Mouse (Mus musculus) lung, embryonic 15.5 days (tissue): Measurements from ENCODE around the gene Amdhd1. TPM values are rescaled to one million over a fixed set of nuclear protein-coding genes. Genes with fewer than 3 reads are reported as not detected.

Source experiments
- ATAC-seq: fragments of 200-750 bp; cut with Nextera tagmentation; 2 replicates; pipeline ENCODE4 v1.8.0; 2017; ENCODE audit warnings: moderate number of reproducible peaks, borderline replicate concordance; ENCODE audit not compliant: low FRiP score, low TSS enrichment; ENCODE audit errors: extremely low read depth
- H3K27ac ChIP-seq: fragments of 300-500 bp; sonication (generic); 2 replicates; pipeline ENCODE4 v1.5.1; 2015; ENCODE audit warnings: moderate library complexity, mild to moderate bottlenecking, inconsistent platforms
- H3K27me3 ChIP-seq: fragments of 300-500 bp; sonication (generic); 2 replicates; pipeline ENCODE4 v1.6.1; 2015; ENCODE audit warnings: inconsistent platforms
- H3K36me3 ChIP-seq: fragments of 300-500 bp; sonication (generic); 2 replicates; pipeline ENCODE4 v1.6.1; 2015; ENCODE audit warnings: inconsistent platforms
- H3K4me1 ChIP-seq: fragments of 300-500 bp; sonication (generic); 2 replicates; pipeline ENCODE4 v1.6.1; 2015; ENCODE audit warnings: inconsistent platforms
- H3K4me2 ChIP-seq: fragments of 300-500 bp; sonication (generic); 2 replicates; pipeline ENCODE4 v1.6.1; 2015; ENCODE audit warnings: inconsistent platforms, mild to moderate bottlenecking, moderate library complexity
- H3K4me3 ChIP-seq: fragments of 300-500 bp; sonication (generic); 2 replicates; pipeline ENCODE4 v1.5.1; 2015; ENCODE audit warnings: mild to moderate bottlenecking, inconsistent platforms
- H3K9ac ChIP-seq: fragments of 300-500 bp; sonication (generic); 2 replicates; pipeline ENCODE4 v1.6.1; 2015; ENCODE audit warnings: inconsistent platforms
- H3K9me3 ChIP-seq: fragments of 300-500 bp; sonication (generic); 2 replicates; pipeline ENCODE4 v1.6.1; 2016; ENCODE audit warnings: inconsistent platforms
- WGBS: fragments of 180-500 bp; shearing (Covaris S2); methylation state at CpG from one replicate; pipeline ENCODE4 v1.1.7; 2015; 5-methylcytosine and 5-hydroxymethylcytosine counted together
- polyA plus RNA-seq: library from polyadenylated mRNA; unstranded; fragments of >200 nt; fragmentation: Nextera tagmentation; extraction: Ambion mirVana; gene quantifications from 2 replicates; pipeline ENCODE4 v1.2.1, GENCODE M21; 2015

The Amdhd1 gene
- polyA plus RNA-seq, 1 experiment from 2014 or later, result 0.27 TPM

- Histone ChIP-seq H3K4me2 (no peak overlapping the region), H3K4me3 (no peak overlapping the region), H3K27ac (no peak overlapping the region), H3K36me3 (no peaks in the 10 kb centered on the region), H3K9me3 (no peaks in the 10 kb centered on the region), H3K27me3 (peaks cover 14% of the 10 kb centered on the region; the same call in 1 of the 2 replicates), H3K9ac (no peak overlapping the region), H3K4me1 (peaks cover 11% of the 10 kb centered on the region)
- ATAC-seq, result no peak
- WGBS, result 67% methylated on average over 2 of the region's 2 CpGs
Observed at GRCm38 (mm10) chr10:93538287-93538686, 1.5 kb downstream of the Amdhd1 start.

GRCm38 (mm10) chr10:93525329-93525728 is 14.5 kb downstream of the Amdhd1 start:
- Histone ChIP-seq H3K4me2 (no peak overlapping the region), H3K4me1 (no peaks in the 10 kb centered on the region), H3K36me3 (no peaks in the 10 kb centered on the region), H3K4me3 (no peak overlapping the region), H3K27me3 (no peaks in the 10 kb centered on the region), H3K9ac (no peak overlapping the region), H3K27ac (no peak overlapping the region), H3K9me3 (no peaks in the 10 kb centered on the region)
- no peak for ATAC-seq
- WGBS, result 90% methylated on average over 1 of the region's 1 CpGs

GRCm38 (mm10) chr10:93520994-93521393 is 18.8 kb downstream of the Amdhd1 start:
- ATAC-seq, result no peak
- Histone ChIP-seq H3K4me3 (no peak overlapping the region), H3K36me3 (no peaks in the 10 kb centered on the region), H3K9me3 (no peaks in the 10 kb centered on the region), H3K27ac (no peak overlapping the region), H3K9ac (no peak overlapping the region), H3K4me2 (no peak overlapping the region), H3K27me3 (no peaks in the 10 kb centered on the region), H3K4me1 (peaks cover 9% of the 10 kb centered on the region; the same call in 1 of the 2 replicates)
- WGBS, result 55% methylated on average over 4 of the region's 4 CpGs

- no peaks in the 10 kb centered on the region for H3K9me3 ChIP-seq
- no peak overlapping the region for H3K9ac ChIP-seq
- no peak overlapping the region for H3K4me3 ChIP-seq
- H3K4me2 ChIP-seq, result no peak overlapping the region
- H3K27me3 ChIP-seq, result no peaks in the 10 kb centered on the region
- H3K27ac ChIP-seq, result no peak overlapping the region
- H3K4me1 ChIP-seq, result peaks cover 9% of the 10 kb centered on the region; the same call in 1 of the 2 replicates
- WGBS, result 68% methylated on average over 5 of the region's 5 CpGs
- H3K36me3 ChIP-seq, result no peaks in the 10 kb centered on the region
- ATAC-seq, result no peak
Observed at GRCm38 (mm10) chr10:93519756-93520155, 20.1 kb downstream of the Amdhd1 start.

GRCm38 (mm10) chr10:93519159-93519558 is 20.7 kb downstream of the Amdhd1 start:
- no peaks in the 10 kb centered on the region for H3K9me3 ChIP-seq
- peaks cover 9% of the 10 kb centered on the region; the same call in 1 of the 2 replicates for H3K4me1 ChIP-seq
- H3K4me2 ChIP-seq, result no peak overlapping the region
- 92% methylated on average over 8 of the region's 8 CpGs for WGBS
- ATAC-seq, result no peak
- H3K36me3 ChIP-seq, result no peaks in the 10 kb centered on the region
- no peak overlapping the region for H3K9ac ChIP-seq
- H3K27ac ChIP-seq, result no peak overlapping the region
- no peak overlapping the region for H3K4me3 ChIP-seq
- H3K27me3 ChIP-seq, result no peaks in the 10 kb centered on the region

GRCm38 (mm10) chr10:93518620-93519019 is 21.2 kb downstream of the Amdhd1 start:
- no peak for ATAC-seq
- no peaks in the 10 kb centered on the region for H3K9me3 ChIP-seq
- 77% methylated on average over 2 of the region's 2 CpGs for WGBS
- peaks cover 9% of the 10 kb centered on the region; the same call in 1 of the 2 replicates for H3K4me1 ChIP-seq
- no peaks in the 10 kb centered on the region for H3K27me3 ChIP-seq
- H3K36me3 ChIP-seq, result no peaks in the 10 kb centered on the region
- H3K9ac ChIP-seq, result no peak overlapping the region
- no peak overlapping the region for H3K27ac ChIP-seq
- no peak overlapping the region for H3K4me3 ChIP-seq
- no peak overlapping the region for H3K4me2 ChIP-seq

GRCm38 (mm10) chr10:93518186-93518585 is 21.6 kb downstream of the Amdhd1 start:
- Histone ChIP-seq H3K4me2 (no peak overlapping the region), H3K36me3 (no peaks in the 10 kb centered on the region), H3K4me1 (peaks cover 9% of the 10 kb centered on the region; the same call in 1 of the 2 replicates), H3K27me3 (no peaks in the 10 kb centered on the region), H3K4me3 (no peak overlapping the region), H3K27ac (no peak overlapping the region), H3K9ac (no peak overlapping the region), H3K9me3 (no peaks in the 10 kb centered on the region)
- ATAC-seq, result no peak
- WGBS, result 54% methylated on average over 4 of the region's 4 CpGs

GRCm38 (mm10) chr10:93517754-93518153 is 22.1 kb downstream of the Amdhd1 start:
- Histone ChIP-seq H3K4me3 (no peak overlapping the region), H3K4me1 (peaks cover 9% of the 10 kb centered on the region; the same call in 1 of the 2 replicates), H3K36me3 (no peaks in the 10 kb centered on the region), H3K27ac (no peak overlapping the region), H3K9ac (no peak overlapping the region), H3K27me3 (no peaks in the 10 kb centered on the region), H3K9me3 (no peaks in the 10 kb centered on the region), H3K4me2 (no peak overlapping the region)
- 19% methylated on average over 4 of the region's 4 CpGs for WGBS
- no peak for ATAC-seq

- Histone ChIP-seq H3K4me1 (peaks cover 9% of the 10 kb centered on the region; the same call in 1 of the 2 replicates), H3K9me3 (no peaks in the 10 kb centered on the region), H3K4me2 (no peak overlapping the region), H3K9ac (no peak overlapping the region), H3K4me3 (no peak overlapping the region), H3K36me3 (no peaks in the 10 kb centered on the region), H3K27me3 (no peaks in the 10 kb centered on the region), H3K27ac (no peak overlapping the region)
- no peak for ATAC-seq
- 75% methylated on average over 12 of the region's 12 CpGs for WGBS
Observed at GRCm38 (mm10) chr10:93515927-93516326, 23.9 kb downstream of the Amdhd1 start.

- 16% methylated on average over 1 of the region's 1 CpGs for WGBS
Observed at GRCm38 (mm10) chr10:93515419-93515818, 24.4 kb downstream of the Amdhd1 start.

GRCm38 (mm10) chr10:93509532-93510153 is 30.2 kb downstream of the Amdhd1 start:
- H3K27me3 ChIP-seq, result no peaks in the 10 kb centered on the region
- H3K4me1 ChIP-seq, result peaks cover 14% of the 10 kb centered on the region; the same call in 1 of the 2 replicates
- 76% methylated on average over 15 of the region's 15 CpGs for WGBS
- H3K9ac ChIP-seq, result no peak overlapping the region
- no peak overlapping the region for H3K27ac ChIP-seq
- no peaks in the 10 kb centered on the region for H3K9me3 ChIP-seq
- H3K4me2 ChIP-seq, result no peak overlapping the region
- H3K36me3 ChIP-seq, result no peaks in the 10 kb centered on the region
- ATAC-seq, result no peak
- no peak overlapping the region for H3K4me3 ChIP-seq

More at GRCm38 (mm10) chr10:93515419-93515818, 24.4 kb downstream of the Amdhd1 start:
- Histone ChIP-seq H3K9me3 (no peaks in the 10 kb centered on the region), H3K36me3 (no peaks in the 10 kb centered on the region), H3K4me2 (no peak overlapping the region), H3K4me3 (no peak overlapping the region), H3K9ac (no peak overlapping the region), H3K27ac (no peak overlapping the region), H3K4me1 (peaks cover 9% of the 10 kb centered on the region; the same call in 1 of the 2 replicates), H3K27me3 (no peaks in the 10 kb centered on the region)
- ATAC-seq, result no peak

- H3K4me3 ChIP-seq, result no peak overlapping the region
- H3K9me3 ChIP-seq, result no peaks in the 10 kb centered on the region
- H3K36me3 ChIP-seq, result no peaks in the 10 kb centered on the region
- peaks cover 14% of the 10 kb centered on the region; the same call in 1 of the 2 replicates for H3K4me1 ChIP-seq
- peak; percentile 64; the same call in 1 of the 2 replicates for ATAC-seq
- 54% methylated on average over 7 of the region's 7 CpGs for WGBS
- no peak overlapping the region for H3K4me2 ChIP-seq
- no peaks in the 10 kb centered on the region for H3K27me3 ChIP-seq
- no peak overlapping the region for H3K9ac ChIP-seq
- no peak overlapping the region for H3K27ac ChIP-seq
Observed at GRCm38 (mm10) chr10:93508383-93508970, 31.4 kb downstream of the Amdhd1 start.
